Mouse (Mus musculus) CH12.LX (cell line): ENCODE data around the gene Adipor2.

Source experiments
- CTCF ChIP-seq, 2 experiments: IDR thresholded peaks in 1 of 2; conservative IDR thresholded peaks in 1 of 2; 2 replicates each; pipeline ENCODE4 v1.5.1; 2011 to 2012; ENCODE audit warnings: low read depth in 2 of 2, low read length in 2 of 2, improper control_type of control experiment in 1 of 2, inconsistent platforms in 1 of 2, mild to moderate bottlenecking in 1 of 2, moderate library complexity in 1 of 2
- ELF1 ChIP-seq: IDR thresholded peaks from 2 replicates; pipeline ENCODE4 v1.6.1; 2014; ENCODE audit warnings: low read depth, mild to moderate bottlenecking, inconsistent platforms, low read length, improper control_type of control experiment
- MEF2A ChIP-seq: IDR thresholded peaks from 2 replicates; pipeline ENCODE4 v1.6.1; 2014; ENCODE audit warnings: low read depth, mild to moderate bottlenecking, inconsistent platforms, low read length, improper control_type of control experiment, borderline replicate concordance
- POLR2A ChIP-seq: IDR thresholded peaks from 2 replicates; pipeline ENCODE4 v1.6.1; 2011; ENCODE audit warnings: low read depth, mild to moderate bottlenecking, improper control_type of control experiment, low read length
- UBTF ChIP-seq: IDR thresholded peaks from 2 replicates; pipeline ENCODE4 v1.6.1; 2012; ENCODE audit warnings: low read depth, mild to moderate bottlenecking, inconsistent platforms, low read length, improper control_type of control experiment, moderate library complexity

- no peak for TF ChIP-seq CTCF (conservative IDR thresholded peaks at IDR 0.05 in 1 of 2, IDR thresholded peaks at IDR 0.05 in 1 of 2; ENCODE audit: low read depth in 2 of 2, low read length in 2 of 2)
- TF ChIP-seq POLR2A: no peak
- no peak for TF ChIP-seq MEF2A
- no peak for TF ChIP-seq ELF1
- no peak for TF ChIP-seq UBTF
Measured at GRCm38 (mm10) chr6:119333202-119333601, 84.3 kb downstream of the Adipor2 start.
